Mouse (Mus musculus) ES-Bruce4 (cell line): ENCODE measurements around the gene Rere.

Experiments
- CTCF ChIP-seq: IDR thresholded peaks from one replicate; pipeline ENCODE4 v1.8.1; 2011; ENCODE audit warnings: low read depth, low read length
- EP300 ChIP-seq: IDR thresholded peaks from 2 replicates; pipeline ENCODE4 v1.6.1; 2011; ENCODE audit warnings: low read depth, low read length; ENCODE audit not compliant: insufficient read depth
- POLR2A ChIP-seq: IDR thresholded peaks from one replicate; pipeline ENCODE4 v1.8.1; 2011; ENCODE audit warnings: low read length; ENCODE audit not compliant: insufficient read depth

DNA sequence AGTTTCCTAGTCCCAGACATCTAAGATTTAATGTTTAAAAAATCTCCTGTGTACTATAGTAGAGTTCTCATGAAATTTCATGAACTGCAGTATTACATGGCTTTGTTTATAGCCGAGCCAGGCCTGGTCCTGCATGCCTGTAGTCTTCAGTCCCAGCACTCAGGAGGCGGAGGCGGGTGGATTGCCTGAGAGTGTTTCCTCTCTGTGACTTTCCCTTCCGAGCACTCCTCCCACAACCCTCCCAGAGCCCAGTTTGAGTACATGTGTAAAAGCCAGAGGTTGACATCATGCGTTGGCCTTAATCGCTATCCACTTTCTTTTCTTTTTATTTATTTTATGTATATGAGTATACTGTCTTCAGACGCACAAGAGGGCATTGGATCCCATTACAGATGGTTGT lies 250.4 kb downstream of the Rere start:
- no peak for TF ChIP-seq EP300
- no peak for TF ChIP-seq POLR2A
- TF ChIP-seq CTCF: no peak
